Mouse (Mus musculus): ENCODE results near the gene 2300002M23Rik.

DNA sequence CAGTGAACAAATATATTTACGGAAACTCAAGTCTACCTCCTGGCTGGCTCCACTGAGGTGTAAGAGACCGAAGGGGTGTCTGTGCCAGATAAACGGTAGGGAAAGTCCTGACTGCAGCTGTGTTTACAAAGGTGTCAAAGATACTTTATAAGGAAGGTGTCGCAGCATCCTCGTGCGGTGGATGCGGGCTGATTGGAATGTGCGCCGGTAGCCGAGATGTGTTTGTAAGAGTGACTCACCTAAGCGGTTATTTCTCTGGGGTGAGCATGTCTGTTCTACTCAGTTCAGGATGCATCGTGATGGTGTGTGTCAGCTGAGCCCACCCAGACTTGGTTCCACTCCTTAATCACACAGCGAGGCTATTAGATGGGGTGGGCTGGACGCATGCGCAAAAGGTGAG is 24.5 kb downstream of the 2300002M23Rik start:
- TF ChIP-seq CTCF (IDR thresholded peaks at IDR 0.05; ENCODE audit: extremely low read depth, insufficient read depth, insufficient read length, insufficient replicate concordance) = no peak
- no peak for TF ChIP-seq POLR2A (IDR thresholded peaks at IDR 0.05; ENCODE audit: low read depth, low read length)
